Mouse (Mus musculus) G1E (cell line): Measurements from ENCODE around the gene Nxf3. TPM values are rescaled to one million over a fixed set of nuclear protein-coding genes. Genes with fewer than 3 reads are reported as not detected.

Source experiments
- ATAC-seq: 2 replicates; pipeline ENCODE4 v1.8.0; 2016; ENCODE audit warnings: mild to moderate bottlenecking; ENCODE audit not compliant: insufficient number of reproducible peaks, poor library complexity, low FRiP score, severe bottlenecking; ENCODE audit errors: extremely low read depth
- DNase-seq: peaks from one replicate; pipeline ENCODE4 v3.0.0; 2012; ENCODE audit warnings: low spot score
- H3K27me3 ChIP-seq: 2 replicates; pipeline ENCODE4 v1.6.1; 2012; ENCODE audit warnings: mild to moderate bottlenecking, low read length, inconsistent platforms; ENCODE audit not compliant: insufficient read depth
- H3K36me3 ChIP-seq: replicated peaks from 2 replicates; pipeline ENCODE3; 2012; ENCODE audit warnings: mild to moderate bottlenecking, inconsistent platforms
- H3K4me1 ChIP-seq: 2 replicates; pipeline ENCODE4 v1.6.1; 2012; ENCODE audit warnings: low read depth, low read length, inconsistent platforms, mixed read lengths; ENCODE audit not compliant: insufficient read depth
- H3K4me3 ChIP-seq: 2 replicates; pipeline ENCODE4 v1.5.1; 2012; ENCODE audit warnings: low read depth, mild to moderate bottlenecking, inconsistent platforms, low read length, moderate library complexity, mixed read lengths
- H3K9me3 ChIP-seq: replicated peaks from 2 replicates; pipeline ENCODE4 v1.6.1; 2012; ENCODE audit warnings: inconsistent platforms
- CTCF ChIP-seq: IDR thresholded peaks from 2 replicates; pipeline ENCODE4 v1.5.1; 2012; ENCODE audit warnings: low read depth, low read length, inconsistent platforms, mixed read lengths
- GATA1 ChIP-seq: IDR thresholded peaks from 2 replicates; pipeline ENCODE4 v1.6.1; 2012; ENCODE audit warnings: borderline replicate concordance, low read length, inconsistent platforms, mixed read lengths
- GATA2 ChIP-seq: IDR thresholded peaks from 2 replicates; pipeline ENCODE4 v1.6.1; 2012; ENCODE audit warnings: low read depth, low read length, inconsistent platforms, borderline replicate concordance
- POLR2AphosphoS5 ChIP-seq: IDR thresholded peaks from 2 replicates; pipeline ENCODE4 v1.6.1; 2012; ENCODE audit warnings: low read depth, low read length, inconsistent platforms; ENCODE audit not compliant: insufficient replicate concordance
- TAL1 ChIP-seq: conservative IDR thresholded peaks from 2 replicates; pipeline ENCODE4 v1.6.1; 2012; ENCODE audit warnings: low read depth, low read length, inconsistent platforms, mixed read lengths
- polyA plus RNA-seq: library from polyadenylated mRNA; stranded (reverse); fragments of >175 nt; gene quantifications from 2 replicates; pipeline ENCODE4 v1.2.3, GENCODE M21; 2012
- total RNA-seq, 2 experiments: library from RNA; stranded (forward) in 1 of 2; stranded (reverse) in 1 of 2; fragments of 200-1000 nt in 1 of 2; fragments of >200 nt in 1 of 2; fragmentation: Nextera tagmentation in 1 of 2; gene quantifications; 2 replicates each; pipeline ENCODE4 v1.2.3; 2014 to 2017

Gene Nxf3
- total RNA-seq (2014; fragmentation: Nextera tagmentation) (0.87 and 1.1 TPM in 2 replicates), total RNA-seq (2017) (0.05 and 0.23 TPM in 2 replicates), polyA plus RNA-seq (0.09 TPM in 1 of 2 replicates, not detected in the other)

- ATAC-seq (no peak), DNase-seq (no peak)
- H3K36me3 ChIP-seq: no peaks in the 10 kb centered on the region
- TF ChIP-seq GATA2: no peak
- no peaks in the 10 kb centered on the region for H3K9me3 ChIP-seq
- no peaks in the 10 kb centered on the region for H3K27me3 ChIP-seq
- H3K4me3 ChIP-seq: no peak within 1 kb of the TSS
- H3K4me1 ChIP-seq: no peaks in the 10 kb centered on the region
Observed at GRCm38 (mm10) chrX:136085155-136085554, at the start of gene Nxf3. TSS of gene Nxf3 (minus strand) at chrX:136085255.

- no peaks in the 10 kb centered on the region for H3K27me3 ChIP-seq
- DNase-seq (no peak), ATAC-seq (no peak)
- H3K4me3 ChIP-seq: no peak overlapping the region
- 0 out of 2 replicates have a peak, but pooled peaks cover 2% of the 10 kb centered on the region for H3K4me1 ChIP-seq
- TF ChIP-seq POLR2AphosphoS5 (no peak), CTCF (0 out of 2 replicates have a peak, but pooled peaks have one; percentile 24)
- no peaks in the 10 kb centered on the region for H3K36me3 ChIP-seq
- no peaks in the 10 kb centered on the region for H3K9me3 ChIP-seq
Observed at GRCm38 (mm10) chrX:136127744-136128064, 42.6 kb upstream of the Nxf3 start.

- ATAC-seq (peak; percentile 68), DNase-seq (peak; percentile 8)
- no peak for TF ChIP-seq CTCF
- no peak for TF ChIP-seq TAL1
- TF ChIP-seq GATA1: no peak
- no peak for TF ChIP-seq POLR2AphosphoS5
- no peak for TF ChIP-seq GATA2
- no peaks in the 10 kb centered on the region for H3K27me3 ChIP-seq
- no peaks in the 10 kb centered on the region for H3K36me3 ChIP-seq
- H3K4me3 ChIP-seq: no peak overlapping the region
- H3K4me1 ChIP-seq: 0 out of 2 replicates have a peak, but pooled peaks cover 2% of the 10 kb centered on the region
- H3K9me3 ChIP-seq: no peaks in the 10 kb centered on the region
Observed at GRCm38 (mm10) chrX:136127038-136127743, 42.1 kb upstream of the Nxf3 start.

- Histone ChIP-seq H3K4me3 (no peak overlapping the region), H3K27me3 (no peaks in the 10 kb centered on the region), H3K4me1 (no peaks in the 10 kb centered on the region), H3K36me3 (no peaks in the 10 kb centered on the region), H3K9me3 (no peaks in the 10 kb centered on the region)
- DNase-seq (no peak), ATAC-seq (no peak)
- TF ChIP-seq GATA1: no peak
- no peak for TF ChIP-seq CTCF
- no peak for TF ChIP-seq POLR2AphosphoS5
- no peak for TF ChIP-seq GATA2
- no peak for TF ChIP-seq TAL1
Observed at GRCm38 (mm10) chrX:136115419-136115961, 30.4 kb upstream of the Nxf3 start.

GRCm38 (mm10) chrX:136115015-136115414 is 30.0 kb upstream of the Nxf3 start:
- DNase-seq: no peak
- Histone ChIP-seq H3K4me3 (no peak overlapping the region), H3K36me3 (no peaks in the 10 kb centered on the region), H3K9me3 (no peaks in the 10 kb centered on the region), H3K4me1 (no peaks in the 10 kb centered on the region), H3K27me3 (no peaks in the 10 kb centered on the region)
- no peak for ATAC-seq
- no peak for TF ChIP-seq CTCF
- TF ChIP-seq POLR2AphosphoS5: no peak
- no peak for TF ChIP-seq GATA1
- TF ChIP-seq TAL1: no peak
- no peak for TF ChIP-seq GATA2

GRCm38 (mm10) chrX:136107942-136108341 is 22.9 kb upstream of the Nxf3 start:
- Histone ChIP-seq H3K36me3 (no peaks in the 10 kb centered on the region), H3K4me3 (no peak overlapping the region), H3K27me3 (no peaks in the 10 kb centered on the region), H3K9me3 (no peaks in the 10 kb centered on the region), H3K4me1 (no peaks in the 10 kb centered on the region)
- DNase-seq: no peak
- no peak for ATAC-seq
- TF ChIP-seq TAL1 (no peak), GATA1 (no peak), GATA2 (no peak), POLR2AphosphoS5 (no peak), CTCF (no peak)

GRCm38 (mm10) chrX:136104724-136105088 is 19.7 kb upstream of the Nxf3 start:
- no peak for DNase-seq
- Histone ChIP-seq H3K9me3 (no peaks in the 10 kb centered on the region), H3K4me3 (no peak overlapping the region), H3K27me3 (no peaks in the 10 kb centered on the region), H3K4me1 (no peaks in the 10 kb centered on the region), H3K36me3 (no peaks in the 10 kb centered on the region)
- TF ChIP-seq POLR2AphosphoS5: no peak
- TF ChIP-seq GATA2: no peak
- TF ChIP-seq TAL1: no peak
- no peak for TF ChIP-seq GATA1
- no peak for ATAC-seq
